Mouse (Mus musculus) spleen, postnatal 36 days (tissue): ENCODE data around the gene Bcan.

Source experiments
- DNase-seq, 2 experiments: peaks; one replicate each; pipeline ENCODE4 v3.0.0; 2022; ENCODE audit warnings: low spot score in 2 of 2, mixed read lengths in 1 of 2

The Bcan gene

GRCm38 (mm10) chr3:87944838-87945600 is 55.0 kb downstream of the Bcan start:
- no peak for DNase-seq

- no peak for DNase-seq
Measured at GRCm38 (mm10) chr3:87943586-87943985, 56.4 kb downstream of the Bcan start.

- no peak for DNase-seq
Measured at GRCm38 (mm10) chr3:87942471-87942870, 57.6 kb downstream of the Bcan start.

- DNase-seq: no peak
Measured at GRCm38 (mm10) chr3:87940611-87941010, 59.4 kb downstream of the Bcan start.
